Mouse (Mus musculus): ENCODE results near the gene Gm20388.

Gene Gm20388

GRCm38 (mm10) chr8:124161683-124162082, 4251.0 kb downstream of the Gm20388 start:
- DNase-seq = no peak

- DNase-seq = no peak
These were observed 4252.6 kb downstream of the Gm20388 start for GRCm38 (mm10) chr8:124163258-124163657.

GRCm38 (mm10) chr8:124169749-124170148, 4259.1 kb downstream of the Gm20388 start:
- DNase-seq = no peak

- DNase-seq = no peak
These were observed 4260.0 kb downstream of the Gm20388 start for GRCm38 (mm10) chr8:124170671-124171070.

GRCm38 (mm10) chr8:124171557-124172528, 4261.2 kb downstream of the Gm20388 start:
- no peak for DNase-seq

GRCm38 (mm10) chr8:124173688-124174087, 4263.0 kb downstream of the Gm20388 start:
- no peak for DNase-seq

GRCm38 (mm10) chr8:124176133-124176532, 4265.5 kb downstream of the Gm20388 start:
- DNase-seq = no peak

- DNase-seq = peak in 1 of 2 experiments; percentile 1
These were observed 4266.5 kb downstream of the Gm20388 start for GRCm38 (mm10) chr8:124177092-124177491.

- no peak for DNase-seq
These were observed 4270.2 kb downstream of the Gm20388 start for GRCm38 (mm10) chr8:124180681-124181445.

- DNase-seq = no peak
These were observed 4271.1 kb downstream of the Gm20388 start for GRCm38 (mm10) chr8:124181751-124182150.

- DNase-seq = no peak
These were observed 4271.6 kb downstream of the Gm20388 start for GRCm38 (mm10) chr8:124182224-124182623.

GRCm38 (mm10) chr8:124184078-124184477, 4273.4 kb downstream of the Gm20388 start:
- DNase-seq = no peak

- DNase-seq = no peak
These were observed 4273.9 kb downstream of the Gm20388 start for GRCm38 (mm10) chr8:124184507-124184906.

- DNase-seq = no peak
These were observed 4274.4 kb downstream of the Gm20388 start for GRCm38 (mm10) chr8:124185081-124185480.

GRCm38 (mm10) chr8:124190388-124190787, 4279.7 kb downstream of the Gm20388 start:
- no peak for DNase-seq

GRCm38 (mm10) chr8:124192242-124192641, 4281.6 kb downstream of the Gm20388 start:
- no peak for DNase-seq

- DNase-seq = no peak
These were observed 4282.3 kb downstream of the Gm20388 start for GRCm38 (mm10) chr8:124192976-124193375.

- DNase-seq = no peak
These were observed 4283.4 kb downstream of the Gm20388 start for GRCm38 (mm10) chr8:124193992-124194391.

- DNase-seq = no peak
These were observed 4285.6 kb downstream of the Gm20388 start for GRCm38 (mm10) chr8:124196195-124196594.

- no peak for DNase-seq
These were observed 4286.2 kb downstream of the Gm20388 start for GRCm38 (mm10) chr8:124196797-124197196.

GRCm38 (mm10) chr8:124198230-124198629, 4287.6 kb downstream of the Gm20388 start:
- DNase-seq = no peak

- no peak for DNase-seq
These were observed 4289.8 kb downstream of the Gm20388 start for GRCm38 (mm10) chr8:124200400-124200799.

GRCm38 (mm10) chr8:124201706-124202105, 4291.1 kb downstream of the Gm20388 start:
- no peak for DNase-seq

GRCm38 (mm10) chr8:124202895-124203294, 4292.3 kb downstream of the Gm20388 start:
- DNase-seq = no peak

Data from B cell, adult 2 months (primary cell).